Mouse (Mus musculus) forebrain, embryonic 13.5 days (tissue): Measurements from ENCODE around the gene Epha2. TPM values are rescaled to one million over a fixed set of nuclear protein-coding genes. Genes with fewer than 3 reads are reported as not detected.

Experiments used
- ATAC-seq: fragments of 200-750 bp; cut with Nextera tagmentation; 2 replicates; pipeline ENCODE4 v1.8.0; 2017
- H3K27ac ChIP-seq: fragments of 300-500 bp; sonication (generic); 2 replicates; pipeline ENCODE4 v1.5.1; 2015; ENCODE audit warnings: inconsistent platforms, mild to moderate bottlenecking, moderate library complexity
- H3K27me3 ChIP-seq: fragments of 300-500 bp; sonication (generic); 2 replicates; pipeline ENCODE4 v1.6.1; 2015; ENCODE audit warnings: mild to moderate bottlenecking, inconsistent platforms
- H3K36me3 ChIP-seq: fragments of 300-500 bp; sonication (generic); 2 replicates; pipeline ENCODE4 v1.6.1; 2015; ENCODE audit warnings: mild to moderate bottlenecking, inconsistent platforms; ENCODE audit not compliant: poor library complexity, severe bottlenecking
- H3K4me1 ChIP-seq: fragments of 300-500 bp; sonication (generic); 2 replicates; pipeline ENCODE4 v1.6.1; 2015; ENCODE audit warnings: inconsistent platforms
- H3K4me2 ChIP-seq: fragments of 300-500 bp; sonication (generic); 2 replicates; pipeline ENCODE4 v1.6.1; 2015; ENCODE audit warnings: inconsistent platforms, mild to moderate bottlenecking, moderate library complexity
- H3K4me3 ChIP-seq: fragments of 300-500 bp; sonication (generic); 2 replicates; pipeline ENCODE4 v1.5.1; 2015; ENCODE audit warnings: mild to moderate bottlenecking, inconsistent platforms
- H3K9ac ChIP-seq: fragments of 300-500 bp; sonication (generic); 2 replicates; pipeline ENCODE4 v1.6.1; 2015; ENCODE audit warnings: mild to moderate bottlenecking, inconsistent platforms
- H3K9me3 ChIP-seq: fragments of 300-500 bp; sonication (generic); replicated peaks from 2 replicates; pipeline ENCODE4 v1.6.1; 2016; ENCODE audit warnings: inconsistent platforms
- WGBS: fragments of 180-500 bp; shearing (Covaris S2); methylation state at CpG from one replicate; pipeline ENCODE4 v1.1.7; 2015; 5-methylcytosine and 5-hydroxymethylcytosine counted together
- polyA plus RNA-seq: library from polyadenylated mRNA; unstranded; fragments of >200 nt; fragmentation: Nextera tagmentation; extraction: Ambion mirVana; gene quantifications from 2 replicates; pipeline ENCODE4 v1.2.1, GENCODE M21; 2015

The Epha2 gene
- polyA plus RNA-seq, 1 experiment from 2014 or later: 1.0 TPM

DNA sequence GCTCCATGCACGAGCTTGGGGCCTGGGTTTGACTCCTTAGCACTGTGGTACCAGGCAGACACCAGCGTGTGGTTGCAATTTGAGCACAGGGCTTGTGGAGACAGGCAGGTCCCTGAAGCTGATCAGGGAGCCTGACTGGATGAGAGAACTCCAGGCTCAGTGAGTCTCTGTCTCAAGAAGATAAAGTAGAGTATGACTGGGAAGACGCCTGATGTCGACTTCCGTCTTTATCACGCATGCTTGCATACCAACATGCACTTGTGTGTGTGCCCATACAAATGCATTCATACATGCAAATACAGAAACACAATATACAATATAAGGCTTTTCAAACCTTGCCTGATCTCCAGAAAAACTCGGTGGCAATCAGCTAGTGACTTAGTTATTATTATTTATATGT, 16.9 kb downstream of the Epha2 start:
- ATAC-seq: no peak
- Histone ChIP-seq H3K4me3 (no peak overlapping the region), H3K27me3 (no peaks in the 10 kb centered on the region), H3K36me3 (no peaks in the 10 kb centered on the region), H3K9ac (no peak overlapping the region), H3K27ac (no peak overlapping the region), H3K4me1 (no peaks in the 10 kb centered on the region), H3K4me2 (no peak overlapping the region), H3K9me3 (no peaks in the 10 kb centered on the region)
- 84% methylated on average over 7 of the region's 7 CpGs for WGBS

DNA sequence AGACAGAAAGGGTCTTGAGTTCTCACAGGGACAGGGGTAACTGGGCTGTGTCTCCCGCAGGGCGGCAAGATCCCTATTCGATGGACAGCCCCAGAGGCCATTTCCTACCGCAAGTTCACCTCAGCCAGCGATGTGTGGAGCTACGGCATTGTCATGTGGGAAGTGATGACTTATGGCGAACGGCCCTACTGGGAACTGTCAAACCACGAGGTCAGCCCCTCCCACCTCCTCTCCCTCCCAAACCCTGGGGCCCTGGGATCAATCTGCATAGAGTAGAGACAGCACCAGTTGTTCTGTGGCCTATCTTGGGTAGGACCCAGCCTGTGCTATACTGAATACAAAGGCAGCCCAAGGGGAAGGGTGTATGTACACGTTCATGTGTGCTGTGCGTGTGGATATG, 21.5 kb downstream of the Epha2 start:
- H3K4me3 ChIP-seq: no peak overlapping the region
- H3K4me2 ChIP-seq: no peak overlapping the region
- ATAC-seq: no peak
- H3K27ac ChIP-seq: no peak overlapping the region
- H3K9me3 ChIP-seq: no peaks in the 10 kb centered on the region
- no peaks in the 10 kb centered on the region for H3K36me3 ChIP-seq
- H3K4me1 ChIP-seq: no peaks in the 10 kb centered on the region
- H3K27me3 ChIP-seq: no peaks in the 10 kb centered on the region
- 90% methylated on average over 11 of the region's 11 CpGs for WGBS
- no peak overlapping the region for H3K9ac ChIP-seq

DNA sequence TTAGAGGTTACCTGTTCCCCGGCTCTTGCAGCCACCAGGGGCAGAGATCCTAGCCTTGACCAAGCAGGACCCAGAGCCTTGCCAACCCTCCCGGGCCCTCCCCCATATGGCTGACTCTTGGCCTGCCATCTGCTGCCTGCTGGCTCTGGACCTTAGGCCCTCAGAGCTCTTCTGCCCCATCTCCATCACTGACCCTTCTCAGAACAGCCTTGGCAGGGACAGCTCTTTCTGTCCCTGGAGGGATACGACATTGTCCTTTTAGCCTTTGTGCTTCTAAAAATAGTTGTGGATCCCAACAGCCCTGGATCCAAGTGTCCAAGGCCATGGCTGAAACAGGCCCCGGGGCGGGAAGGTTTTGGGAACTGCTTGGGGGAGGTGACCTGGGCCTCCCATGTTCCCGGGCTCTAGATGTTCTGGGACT, 23.7 kb downstream of the Epha2 start:
- no peak for ATAC-seq
- Histone ChIP-seq H3K27me3 (no peaks in the 10 kb centered on the region), H3K4me3 (no peak overlapping the region), H3K4me2 (no peak overlapping the region), H3K9ac (no peak overlapping the region), H3K4me1 (no peaks in the 10 kb centered on the region), H3K9me3 (no peaks in the 10 kb centered on the region), H3K36me3 (no peaks in the 10 kb centered on the region), H3K27ac (no peak overlapping the region)
- WGBS: 89% methylated on average over 6 of the region's 6 CpGs

DNA sequence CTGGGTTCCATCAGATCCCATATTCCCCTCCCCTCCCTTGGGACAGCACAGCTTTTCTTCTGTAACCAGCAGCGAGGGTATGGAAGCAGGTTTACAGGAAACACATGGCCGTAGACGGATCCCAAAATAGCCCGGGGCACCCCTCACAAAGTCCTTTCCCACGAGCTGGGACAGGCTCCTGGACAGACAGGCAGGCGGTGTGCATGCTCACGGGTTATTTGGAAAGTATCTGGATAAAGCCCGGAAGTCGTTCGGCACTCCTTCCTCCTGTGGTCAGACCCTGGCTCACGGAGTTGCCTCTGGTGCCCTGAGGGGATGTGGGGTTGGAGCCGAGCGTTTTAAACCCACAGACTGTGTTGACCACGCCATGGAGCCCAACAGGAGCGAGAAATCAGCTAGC, 24.6 kb downstream of the Epha2 start:
- Histone ChIP-seq H3K9me3 (no peaks in the 10 kb centered on the region), H3K27me3 (no peaks in the 10 kb centered on the region), H3K4me3 (no peak overlapping the region), H3K4me1 (no peaks in the 10 kb centered on the region), H3K36me3 (no peaks in the 10 kb centered on the region), H3K27ac (no peak overlapping the region), H3K4me2 (no peak overlapping the region), H3K9ac (no peak overlapping the region)
- no peak for ATAC-seq
- 79% methylated on average over 15 of the region's 15 CpGs for WGBS

DNA sequence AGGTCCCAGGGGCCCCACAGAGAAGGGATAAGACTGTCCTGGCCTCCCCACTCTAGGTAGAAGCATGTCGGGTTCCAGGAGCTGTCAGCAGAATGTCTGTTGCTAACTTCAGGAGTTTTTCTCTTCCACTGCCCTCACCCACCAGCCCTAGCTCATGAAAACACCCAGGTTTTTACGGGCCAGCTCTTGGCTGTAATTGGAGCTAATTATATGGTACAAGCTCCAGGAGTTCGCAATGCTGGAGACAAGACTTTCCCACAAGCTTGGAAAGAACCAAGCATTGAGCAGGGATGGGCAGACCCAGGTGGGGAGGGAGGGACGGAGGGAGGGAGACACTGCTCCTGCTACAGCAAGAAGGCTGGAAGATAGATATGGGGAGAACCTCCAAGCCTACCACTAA, 26.0 kb downstream of the Epha2 start:
- whole genome bisulfite sequencing: 70% methylated on average over 4 of the region's 4 CpGs
- H3K27ac ChIP-seq: no peak overlapping the region

DNA sequence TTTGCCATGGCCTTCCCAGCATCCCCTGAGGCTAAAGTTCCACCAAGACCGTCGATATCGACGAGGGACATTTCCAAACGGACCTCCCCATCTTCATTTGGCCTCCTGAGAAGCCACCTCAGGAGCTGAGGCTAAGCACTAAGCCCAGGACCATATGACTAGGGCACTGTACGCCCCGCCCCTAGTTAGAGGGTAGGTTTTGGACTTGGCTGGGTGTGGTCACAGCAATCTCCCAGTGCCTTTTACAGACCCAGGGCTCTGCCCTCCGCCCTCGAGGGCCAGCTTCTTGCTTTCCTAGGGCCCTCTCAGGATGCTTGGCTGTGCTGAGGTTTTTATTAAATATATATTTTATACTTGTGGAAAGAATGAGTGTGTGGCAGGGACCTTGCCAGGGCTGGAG, 27.7 kb downstream of the Epha2 start:
- H3K4me3 ChIP-seq: no peak overlapping the region
- H3K4me1 ChIP-seq: no peaks in the 10 kb centered on the region
- no peaks in the 10 kb centered on the region for H3K36me3 ChIP-seq
- no peak overlapping the region for H3K27ac ChIP-seq
- no peaks in the 10 kb centered on the region for H3K27me3 ChIP-seq
- ATAC-seq: no peak
- WGBS: 88% methylated on average over 9 of the region's 9 CpGs
- no peak overlapping the region for H3K9ac ChIP-seq
- H3K4me2 ChIP-seq: no peak overlapping the region
- no peaks in the 10 kb centered on the region for H3K9me3 ChIP-seq

More for the DNA sequence above, 26.0 kb downstream of the Epha2 start:
- H3K27me3 ChIP-seq: no peaks in the 10 kb centered on the region
- H3K9ac ChIP-seq: no peak overlapping the region
- H3K4me1 ChIP-seq: no peaks in the 10 kb centered on the region
- H3K36me3 ChIP-seq: no peaks in the 10 kb centered on the region
- H3K4me2 ChIP-seq: no peak overlapping the region
- H3K4me3 ChIP-seq: no peak overlapping the region
- no peak for ATAC-seq
- H3K9me3 ChIP-seq: no peaks in the 10 kb centered on the region

DNA sequence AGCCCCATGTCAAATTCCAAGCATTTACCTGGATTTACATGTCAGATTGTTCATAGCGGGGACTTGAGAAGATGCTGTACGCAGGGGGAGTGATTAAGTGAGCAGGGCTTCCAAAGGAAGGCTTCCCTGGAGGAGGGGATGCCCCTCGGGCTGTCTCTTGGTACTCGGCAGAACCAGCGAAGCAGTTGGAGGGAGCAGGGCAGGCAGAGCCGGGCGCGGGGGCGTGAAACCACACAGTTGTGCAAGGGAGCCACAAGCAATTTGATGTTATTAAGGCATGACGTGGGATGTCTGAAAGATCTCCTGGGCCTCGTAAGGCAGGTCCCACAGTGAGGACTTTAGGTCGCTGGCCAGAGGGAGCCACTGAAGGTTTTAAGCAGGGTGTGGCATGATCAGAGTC, 28.9 kb downstream of the Epha2 start:
- Histone ChIP-seq H3K27me3 (no peaks in the 10 kb centered on the region), H3K4me3 (no peak overlapping the region), H3K4me1 (peaks cover 7% of the 10 kb centered on the region), H3K9ac (no peak overlapping the region), H3K4me2 (no peak overlapping the region), H3K9me3 (no peaks in the 10 kb centered on the region), H3K27ac (no peak overlapping the region), H3K36me3 (no peaks in the 10 kb centered on the region)
- ATAC-seq: no peak
- 81% methylated on average over 12 of the region's 12 CpGs for WGBS

DNA sequence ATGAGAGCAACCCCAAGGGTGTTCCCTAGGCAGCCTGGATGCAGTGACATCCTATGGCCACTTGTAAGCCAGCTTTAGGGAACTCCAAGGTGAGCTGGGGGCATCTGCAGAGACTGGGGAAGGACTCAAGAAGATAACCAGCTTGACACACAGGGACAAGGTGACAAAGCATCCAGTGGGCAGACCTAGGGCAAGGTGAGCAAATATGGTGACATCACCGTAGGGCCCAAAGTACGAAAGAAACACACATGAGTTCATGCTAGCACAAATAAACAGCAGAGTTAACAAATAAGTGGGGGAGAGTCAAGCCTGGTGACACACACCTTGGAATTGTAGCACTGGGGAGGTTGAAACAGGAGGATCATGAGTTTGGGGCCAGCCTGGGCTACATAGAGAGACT, 30.4 kb downstream of the Epha2 start:
- Histone ChIP-seq H3K4me2 (no peak overlapping the region), H3K36me3 (no peaks in the 10 kb centered on the region), H3K9me3 (no peaks in the 10 kb centered on the region), H3K4me3 (no peak overlapping the region), H3K27me3 (no peaks in the 10 kb centered on the region), H3K27ac (no peak overlapping the region), H3K4me1 (peaks cover 22% of the 10 kb centered on the region), H3K9ac (no peak overlapping the region)
- WGBS: 95% methylated on average over 2 of the region's 2 CpGs
- no peak for ATAC-seq

DNA sequence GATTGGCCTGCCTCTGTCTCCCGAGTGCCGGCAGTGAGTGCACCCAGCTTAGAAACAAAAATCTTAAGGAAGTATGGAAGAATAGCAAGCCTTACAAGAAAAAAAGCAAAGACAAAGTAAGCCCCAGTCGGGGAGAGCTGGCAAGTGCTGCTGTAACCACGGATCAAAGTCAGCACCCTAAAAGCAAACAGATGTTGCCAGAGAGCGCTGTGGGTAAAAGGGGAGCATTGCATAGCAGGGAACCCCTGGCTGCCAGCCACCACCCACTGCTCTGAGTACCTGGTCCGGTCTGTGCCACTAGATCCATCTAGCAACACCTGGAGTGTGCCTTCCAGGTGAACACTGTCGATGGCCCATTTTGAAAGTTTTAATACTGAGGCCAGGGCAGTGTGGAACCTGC, 31.2 kb downstream of the Epha2 start:
- WGBS: 86% methylated on average over 7 of the region's 7 CpGs
- no peaks in the 10 kb centered on the region for H3K36me3 ChIP-seq

DNA sequence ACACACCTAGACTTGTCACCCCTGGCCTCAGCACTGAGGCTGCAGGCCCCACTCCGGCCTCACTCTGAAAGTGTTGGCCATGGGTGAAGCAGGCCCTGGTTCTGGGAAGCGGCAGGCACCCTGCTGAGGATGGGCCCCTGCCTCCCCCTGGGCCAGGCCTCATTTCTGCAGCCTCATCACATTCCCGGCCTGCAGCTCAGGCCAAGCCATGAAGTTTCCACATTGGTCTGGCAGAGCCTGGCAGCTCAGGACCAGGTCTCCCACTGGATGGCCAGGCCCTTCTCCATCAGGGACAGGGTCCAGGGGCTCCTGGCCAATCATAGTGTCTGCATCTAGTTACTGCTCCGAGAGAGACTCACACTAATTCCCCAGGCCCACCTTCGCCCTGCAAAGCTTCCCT, 33.7 kb downstream of the Epha2 start:
- H3K36me3 ChIP-seq: no peaks in the 10 kb centered on the region
- 0 out of 2 replicates have a peak, but pooled peaks have one; percentile 21 for ATAC-seq
- H3K9ac ChIP-seq: peak overlapping the region; percentile 19; the same call in 1 of the 2 replicates
- no peaks in the 10 kb centered on the region for H3K9me3 ChIP-seq
- H3K27ac ChIP-seq: peak overlapping the region; percentile 59
- no peak overlapping the region for H3K4me3 ChIP-seq
- WGBS: 38% methylated on average over 5 of the region's 5 CpGs
- 0 out of 2 replicates have a peak, but pooled peaks cover 3% of the 10 kb centered on the region for H3K27me3 ChIP-seq
- H3K4me1 ChIP-seq: peaks cover 34% of the 10 kb centered on the region
- H3K4me2 ChIP-seq: no peak overlapping the region

More for the DNA sequence above, 31.2 kb downstream of the Epha2 start:
- H3K9me3 ChIP-seq: no peaks in the 10 kb centered on the region
- no peak overlapping the region for H3K9ac ChIP-seq
- no peaks in the 10 kb centered on the region for H3K27me3 ChIP-seq
- no peak for ATAC-seq
- no peak overlapping the region for H3K4me3 ChIP-seq
- H3K4me1 ChIP-seq: peaks cover 22% of the 10 kb centered on the region
- H3K4me2 ChIP-seq: no peak overlapping the region
- no peak overlapping the region for H3K27ac ChIP-seq

DNA sequence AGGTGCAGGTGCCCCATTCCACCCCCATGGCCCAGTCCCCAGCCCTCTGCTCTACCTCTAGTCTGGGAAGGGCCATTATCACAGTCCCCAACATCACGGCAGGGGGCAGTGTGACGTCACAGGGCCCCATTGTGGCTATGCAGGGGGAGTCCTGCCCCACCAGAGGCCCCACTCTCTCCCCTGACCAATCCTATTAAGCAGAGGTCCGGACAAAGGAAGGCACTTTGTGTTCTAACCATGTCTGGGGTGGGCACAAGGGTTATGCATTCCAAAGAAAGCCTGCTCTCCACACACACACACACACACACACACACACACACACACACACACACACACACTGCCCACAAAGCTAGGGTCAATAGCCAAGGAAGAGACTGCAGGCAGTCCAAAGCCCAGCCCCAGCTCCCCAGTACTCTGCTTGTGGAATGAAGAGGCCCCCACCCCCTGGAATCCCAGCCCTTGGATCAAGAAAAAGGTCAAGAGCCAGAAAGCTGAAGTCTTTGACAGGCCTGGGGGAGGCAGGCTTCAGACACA, 34.3 kb downstream of the Epha2 start:
- peaks cover 34% of the 10 kb centered on the region for H3K4me1 ChIP-seq
- no peak overlapping the region for H3K9ac ChIP-seq
- no peaks in the 10 kb centered on the region for H3K9me3 ChIP-seq
- 2% methylated on average over 3 of the region's 3 CpGs for WGBS
- H3K27ac ChIP-seq: peak overlapping the region; percentile 59; the same call in 1 of the 2 replicates
- no peaks in the 10 kb centered on the region for H3K36me3 ChIP-seq
- 0 out of 2 replicates have a peak, but pooled peaks cover 3% of the 10 kb centered on the region for H3K27me3 ChIP-seq
- H3K4me2 ChIP-seq: no peak overlapping the region
- H3K4me3 ChIP-seq: no peak overlapping the region
- peak; percentile 80 for ATAC-seq

DNA sequence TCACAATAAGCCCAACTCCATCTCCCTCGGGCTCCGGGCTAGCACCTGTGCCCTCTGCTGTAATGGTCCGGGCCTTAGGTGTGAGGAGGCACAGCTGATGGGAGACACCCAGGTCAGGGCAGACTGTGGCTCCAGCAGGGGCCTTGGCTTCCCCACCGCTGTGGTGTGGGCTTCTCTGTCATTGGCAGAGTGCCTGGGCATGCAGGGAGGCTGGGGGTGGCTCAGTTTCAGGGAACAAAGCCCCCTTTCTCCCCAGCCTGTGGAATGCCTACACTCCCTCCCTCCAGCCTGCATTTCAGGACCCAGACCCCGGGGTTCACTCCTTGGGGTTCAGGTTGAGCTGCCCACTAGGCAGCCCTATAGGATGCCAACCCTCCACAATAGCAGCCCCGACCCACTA, 35.2 kb downstream of the Epha2 start:
- Histone ChIP-seq H3K4me3 (no peak overlapping the region), H3K9ac (no peak overlapping the region), H3K9me3 (no peaks in the 10 kb centered on the region), H3K27ac (peak overlapping the region; percentile 48), H3K36me3 (no peaks in the 10 kb centered on the region), H3K27me3 (0 out of 2 replicates have a peak, but pooled peaks cover 3% of the 10 kb centered on the region), H3K4me2 (no peak overlapping the region), H3K4me1 (peaks cover 34% of the 10 kb centered on the region)
- no peak for ATAC-seq
- 47% methylated on average over 6 of the region's 6 CpGs for WGBS

DNA sequence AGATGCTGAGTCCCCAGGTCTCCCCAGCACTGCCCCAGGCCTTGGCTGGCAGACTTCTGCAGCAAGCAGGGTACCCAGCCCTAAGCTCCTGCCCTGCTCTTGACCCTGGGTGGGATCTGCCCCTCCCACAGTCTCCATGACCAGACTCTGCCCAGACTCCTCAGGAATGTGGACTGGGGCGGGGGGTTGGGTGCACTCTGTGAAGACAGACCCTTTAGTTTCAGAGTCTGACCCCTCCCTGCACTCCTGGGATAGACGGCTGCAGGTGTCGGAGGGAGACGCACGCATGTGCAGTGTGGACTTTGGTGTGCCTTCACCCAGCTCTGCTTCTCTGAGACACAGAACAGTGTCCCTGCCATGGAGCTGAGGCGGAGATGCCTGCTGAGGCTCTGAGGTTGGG, 36.9 kb downstream of the Epha2 start:
- Histone ChIP-seq H3K9me3 (no peaks in the 10 kb centered on the region), H3K4me1 (peaks cover 34% of the 10 kb centered on the region), H3K27me3 (0 out of 2 replicates have a peak, but pooled peaks cover 3% of the 10 kb centered on the region), H3K4me2 (no peak overlapping the region), H3K27ac (no peak overlapping the region), H3K4me3 (no peak overlapping the region), H3K36me3 (no peaks in the 10 kb centered on the region), H3K9ac (no peak overlapping the region)
- no peak for ATAC-seq
- WGBS: 38% methylated on average over 6 of the region's 6 CpGs
